Mouse (Mus musculus) gonadal fat pad, adult 2 months (tissue): Measurements from ENCODE around the gene Slc6a1. TPM values are rescaled to one million over a fixed set of nuclear protein-coding genes. Genes with fewer than 3 reads are reported as not detected.

ENCODE experiments used
- DNase-seq: peaks from one replicate; pipeline ENCODE4 v3.0.0-alpha.2; 2012; ENCODE audit warnings: low read depth
- polyA plus RNA-seq: library from polyadenylated mRNA; depleted of rRNA; stranded (reverse); fragments of >200 nt; gene quantifications from 2 replicates; pipeline ENCODE4 v1.2.3, GENCODE M21; 2012; rRNA removed

Gene Slc6a1
- 0.12 TPM in 1 of 2 replicates, not detected in the other for polyA plus RNA-seq

DNA sequence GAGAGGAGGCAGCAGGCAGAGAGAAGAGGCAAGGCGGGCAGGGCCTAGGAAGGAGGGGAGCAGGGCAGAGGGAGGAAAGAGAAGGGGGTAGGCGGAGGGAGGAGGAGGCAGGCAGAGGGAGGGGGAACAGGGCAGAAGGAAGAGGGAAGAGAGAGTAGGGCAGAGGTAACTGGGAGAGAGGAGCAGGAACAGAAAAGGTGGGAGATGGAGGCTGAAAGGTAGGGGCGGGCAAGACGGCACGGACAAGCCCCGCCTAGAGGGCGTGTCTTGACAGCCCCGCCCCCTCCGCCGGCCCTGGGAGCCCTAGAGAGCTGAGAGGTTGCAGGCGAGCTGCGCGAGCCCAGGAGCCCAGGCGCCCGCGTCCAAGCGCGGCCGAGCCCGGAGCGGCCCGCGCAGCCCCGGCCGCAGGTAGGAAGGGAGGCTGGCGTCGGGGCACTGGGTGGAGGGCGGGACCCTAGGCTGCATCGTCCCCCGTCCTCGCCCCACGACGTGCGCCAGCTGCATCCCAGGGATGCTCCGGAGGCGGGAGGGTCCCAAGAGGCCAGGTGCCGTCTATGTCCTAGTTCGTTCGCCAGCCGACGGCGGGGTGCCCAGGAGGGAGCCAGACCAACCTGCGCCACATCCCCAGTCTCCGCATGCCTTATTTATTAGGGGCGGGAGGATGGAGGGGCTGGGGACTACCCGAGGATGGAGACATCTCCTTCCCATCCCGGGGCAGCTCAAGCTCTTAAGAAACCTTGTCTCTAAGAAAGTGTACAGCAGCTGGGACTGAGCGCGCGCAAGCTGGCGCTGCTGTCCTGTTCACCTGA, at the start of gene Slc6a1:
Gene Slc6a1 (plus strand): TSS at position 167 of the 809 bp plus-strand sequence.
- no peak for DNase-seq

DNA sequence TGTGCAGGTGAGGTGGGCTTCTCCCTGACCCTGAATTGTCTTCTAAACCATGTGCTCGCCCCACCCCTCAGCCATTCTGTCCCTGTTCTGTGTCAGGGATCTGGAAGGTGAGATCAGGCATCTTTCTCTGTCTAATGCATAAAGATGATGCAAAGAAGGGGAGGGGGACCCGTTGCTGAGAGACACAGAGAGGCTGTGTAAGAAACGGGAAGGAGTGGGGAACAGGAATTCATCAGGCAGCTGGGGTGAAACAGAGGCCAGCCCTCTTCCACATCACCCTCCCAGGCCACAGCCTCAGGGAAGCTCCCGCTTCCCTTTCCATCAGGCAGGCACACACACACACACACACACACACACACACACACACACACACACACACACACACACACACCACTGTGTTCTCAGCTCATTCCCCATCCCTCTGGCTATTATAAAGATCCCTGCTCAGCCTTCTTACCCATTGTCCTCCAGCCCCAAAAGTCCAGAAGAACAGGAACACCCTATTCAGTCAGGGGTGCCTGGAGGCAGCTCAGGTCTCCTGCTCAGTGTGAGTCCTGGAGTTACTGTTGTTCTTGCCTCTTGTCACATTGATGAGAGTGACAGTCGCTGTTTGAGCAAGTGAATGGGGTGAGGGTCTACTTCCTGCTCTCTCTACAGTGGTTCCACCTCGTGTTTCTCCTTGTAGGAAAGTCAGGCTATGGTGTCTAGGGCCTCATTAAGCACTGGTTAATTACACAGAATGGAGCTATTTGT, 43.4 kb upstream of the Slc6a1 start:
- DNase-seq, result no peak

DNA sequence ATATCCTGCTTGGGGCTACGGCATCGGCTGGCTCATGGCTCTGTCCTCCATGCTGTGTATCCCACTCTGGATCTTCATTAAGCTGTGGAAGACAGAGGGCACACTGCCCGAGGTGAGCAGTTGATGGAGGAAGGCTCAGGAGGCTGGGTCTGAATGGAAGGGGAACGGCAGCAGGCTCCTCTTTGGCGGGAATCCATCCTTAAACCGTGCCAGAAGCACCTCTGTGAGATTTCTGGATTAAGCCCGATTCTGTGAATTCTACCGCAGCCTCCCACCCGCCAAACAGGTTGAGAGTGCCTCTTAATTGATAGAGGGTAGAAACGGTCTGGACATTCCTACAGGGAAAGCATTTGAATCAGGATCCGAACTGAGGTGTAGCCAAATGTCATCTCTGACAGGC, 36.8 kb upstream of the Slc6a1 start:
- no peak for DNase-seq

DNA sequence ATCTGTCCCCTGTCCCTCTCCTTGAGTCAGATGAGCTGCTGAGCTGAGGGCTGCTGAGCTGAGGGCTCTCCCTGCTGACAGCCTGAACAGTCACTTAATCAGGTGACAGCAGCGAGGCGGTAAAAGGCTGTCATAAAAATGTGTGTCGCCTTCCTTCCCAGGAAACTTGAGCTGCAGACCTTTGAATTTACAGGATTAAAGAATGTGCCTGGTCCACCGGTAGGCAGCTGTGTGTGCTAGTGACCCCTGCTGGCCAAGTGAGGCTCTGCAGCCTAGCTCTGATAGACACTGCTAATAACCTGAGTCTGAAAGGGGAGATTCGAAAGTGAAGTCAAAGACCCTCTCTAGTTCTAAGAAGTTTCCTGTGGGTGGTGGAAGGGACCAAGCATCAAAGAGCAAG, 32.1 kb upstream of the Slc6a1 start:
- DNase-seq, result no peak

DNA sequence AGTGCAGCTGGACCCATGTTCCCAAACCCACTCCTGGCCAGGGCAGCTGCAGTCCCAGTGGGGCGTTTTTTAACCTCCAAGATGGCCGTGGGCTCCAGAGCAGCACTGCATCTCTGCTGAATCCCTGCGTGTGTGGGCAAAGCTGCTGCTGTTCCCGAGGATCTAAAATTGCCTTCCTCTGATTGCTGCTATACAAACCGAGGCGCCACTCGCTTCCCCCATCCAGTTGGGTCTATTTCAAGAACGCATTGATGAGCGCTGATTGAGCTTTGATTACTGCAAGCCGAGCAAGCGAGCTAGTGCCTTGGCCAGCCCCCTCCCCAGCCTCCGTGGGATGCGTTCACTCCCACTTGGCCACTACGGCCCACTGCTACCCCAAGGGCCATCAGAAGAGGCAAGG, 27.5 kb upstream of the Slc6a1 start:
- DNase-seq, result no peak

DNA sequence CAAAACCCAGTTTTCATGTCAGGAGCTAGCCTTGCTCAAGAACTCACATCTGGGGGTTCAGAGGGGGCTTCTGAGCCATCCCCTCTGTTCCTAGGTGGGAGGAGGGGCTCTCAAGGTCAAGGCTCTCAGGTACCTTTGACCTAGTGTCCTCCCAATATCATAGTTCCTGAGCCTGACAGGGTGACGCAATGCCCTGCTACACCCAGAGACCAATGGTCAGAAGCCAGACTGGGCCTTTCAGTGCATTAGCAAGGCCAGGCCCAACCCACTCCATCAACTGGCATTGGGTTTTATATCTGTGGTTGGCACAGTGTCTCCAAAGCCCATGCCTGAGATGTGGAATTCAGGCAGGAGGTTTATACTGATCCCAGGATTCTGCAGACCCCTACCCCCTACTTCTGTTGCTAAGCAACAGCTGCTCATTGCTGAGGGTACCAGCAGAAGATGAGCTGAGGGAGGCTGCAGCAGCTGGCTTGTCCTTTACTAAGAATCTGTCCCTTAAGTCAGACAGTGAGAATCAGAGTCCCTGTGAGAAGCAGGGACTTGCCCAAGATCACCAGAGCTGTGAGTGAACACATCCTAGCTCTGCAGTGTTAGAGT, 24.6 kb upstream of the Slc6a1 start:
- no peak for DNase-seq

DNA sequence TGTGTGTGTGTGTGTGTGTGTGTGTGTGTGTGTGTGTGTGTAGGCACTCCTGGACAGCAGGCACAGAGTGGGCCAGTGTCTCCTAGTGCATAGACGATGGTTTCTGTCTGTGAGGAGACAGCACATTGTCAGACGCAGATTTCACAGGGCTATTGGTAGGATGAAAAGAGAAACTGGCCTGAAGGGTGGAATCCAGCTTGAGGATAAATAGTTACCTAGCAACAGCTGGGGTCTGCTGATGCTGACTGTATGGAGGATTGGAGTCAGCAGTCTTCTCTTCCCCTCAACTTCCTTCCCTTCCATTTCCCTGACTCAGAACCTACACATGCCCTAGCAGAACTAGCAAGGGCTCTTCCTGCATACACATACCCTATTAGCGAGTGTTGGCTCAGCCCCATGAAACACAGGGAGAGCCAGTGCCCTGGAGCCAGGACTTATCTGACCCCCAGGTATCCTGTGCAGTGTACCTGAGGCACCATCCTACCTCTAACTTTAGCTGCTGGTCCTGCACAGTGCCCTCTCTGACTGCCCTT, 23.7 kb upstream of the Slc6a1 start:
- no peak for DNase-seq

DNA sequence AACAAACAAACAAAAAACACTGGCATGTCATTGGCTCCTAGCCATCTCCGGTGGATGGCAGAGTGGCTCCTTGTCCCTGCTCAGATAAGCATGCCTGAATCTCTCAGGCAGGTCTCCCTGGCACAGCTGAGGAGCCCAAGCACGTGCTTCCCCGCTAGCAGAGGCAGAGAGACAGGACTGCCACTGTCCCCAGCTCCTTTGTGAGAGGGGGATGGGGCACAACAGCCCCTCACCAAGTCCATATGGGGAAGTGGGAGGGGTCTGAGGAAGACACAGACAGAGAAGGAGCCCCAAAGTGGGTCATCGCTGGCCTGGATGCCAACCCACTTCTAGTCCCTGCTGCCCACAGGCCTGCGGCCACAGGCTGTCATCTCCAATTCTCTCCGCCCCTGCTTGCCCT, 20.8 kb upstream of the Slc6a1 start:
- DNase-seq, result no peak

DNA sequence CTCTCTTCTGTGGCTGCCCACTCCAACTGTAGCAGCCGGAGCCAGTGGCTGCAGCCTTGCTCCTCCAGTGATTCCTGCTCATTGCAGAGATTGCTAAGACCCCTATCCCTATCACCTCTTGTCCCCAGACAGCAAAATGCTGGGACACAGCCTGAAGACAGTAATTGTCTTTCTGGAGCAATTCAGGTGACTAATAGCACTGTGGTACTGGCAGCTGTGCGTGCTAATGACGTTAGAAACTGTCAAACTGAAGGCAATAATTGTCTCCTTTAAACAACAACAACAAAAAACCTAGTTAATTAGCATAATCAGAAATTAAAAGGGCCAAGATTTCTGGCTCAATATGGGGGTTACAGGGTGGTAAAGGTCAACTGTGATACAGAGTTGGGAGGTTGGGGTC, 18.4 kb upstream of the Slc6a1 start:
- no peak for DNase-seq

DNA sequence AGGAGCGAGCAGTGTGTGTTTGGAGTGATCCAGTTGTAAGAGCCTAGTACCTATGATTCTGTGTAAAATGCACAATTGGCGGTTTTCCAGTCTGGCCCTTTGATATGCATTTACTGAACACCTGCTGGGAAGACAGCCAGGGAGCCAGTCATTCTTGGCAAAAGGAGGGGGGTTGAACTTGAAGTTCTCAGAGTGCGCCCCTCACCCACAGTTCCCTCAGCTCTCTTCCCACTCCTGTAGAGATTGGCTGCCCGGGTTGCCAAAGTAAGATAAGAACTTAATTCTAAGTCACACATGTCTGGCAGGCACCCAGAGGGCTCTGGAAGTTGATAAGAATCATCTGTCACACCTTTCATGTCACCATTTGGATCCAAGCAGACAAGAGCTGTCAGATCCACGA, 18.0 kb upstream of the Slc6a1 start:
- no peak for DNase-seq

DNA sequence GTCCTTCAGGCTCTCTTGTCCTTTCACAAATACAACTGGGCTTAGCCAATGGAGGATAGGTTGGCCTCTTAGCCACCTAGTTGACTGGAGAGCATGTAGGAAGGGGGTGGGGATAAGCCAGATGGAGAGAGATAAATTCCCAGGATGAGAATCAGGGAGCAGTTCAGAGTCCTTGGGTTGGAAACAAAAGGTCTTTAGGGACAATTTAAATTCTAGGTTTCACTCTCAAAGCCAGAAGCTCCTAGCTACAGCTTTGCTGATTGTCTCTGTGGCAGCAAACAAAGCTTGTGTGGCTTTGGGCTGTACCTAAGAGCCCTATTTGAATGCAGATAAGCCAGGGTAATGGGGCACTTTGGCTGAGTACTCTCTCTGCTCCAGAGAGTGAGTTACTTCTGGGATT, 16.2 kb upstream of the Slc6a1 start:
- DNase-seq, result no peak

DNA sequence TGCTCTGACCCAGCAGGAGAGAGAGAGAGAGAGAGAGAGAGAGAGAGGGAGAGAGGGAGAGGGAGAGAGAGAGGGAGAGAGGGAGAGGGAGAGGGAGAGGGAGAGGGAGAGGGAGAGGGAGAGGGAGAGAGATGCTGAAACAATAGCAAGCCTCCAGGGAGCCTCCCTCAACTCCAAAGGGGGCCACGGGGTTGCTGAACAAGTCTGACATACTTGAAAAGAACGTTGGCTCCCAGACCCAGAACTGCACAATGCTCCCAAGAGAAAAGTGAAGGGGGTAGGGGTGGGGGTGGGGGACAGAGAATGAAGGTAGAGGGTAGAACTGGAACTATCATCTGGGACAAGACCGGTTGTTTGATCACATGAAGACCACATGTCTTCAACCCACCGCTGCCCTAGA, 14.5 kb upstream of the Slc6a1 start:
- DNase-seq, result no peak

DNA sequence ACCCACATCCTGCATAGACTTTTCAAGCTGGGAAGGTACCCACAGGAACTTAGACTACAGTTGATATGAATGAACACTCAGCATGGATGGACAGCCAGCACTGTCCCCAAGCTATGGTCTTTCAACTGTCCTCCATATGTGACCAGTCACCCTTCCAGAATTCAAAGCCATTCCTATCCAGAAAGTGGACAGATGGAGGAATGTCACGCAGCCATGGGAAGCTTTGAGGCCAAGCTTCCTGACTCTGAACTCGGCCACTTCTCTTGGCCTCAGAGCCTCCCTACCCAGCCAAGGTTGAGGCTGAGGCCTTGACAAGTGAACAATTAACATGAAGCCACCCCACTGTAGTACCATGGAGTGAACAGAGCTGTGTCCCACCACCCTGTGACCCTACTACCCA, 12.8 kb upstream of the Slc6a1 start:
- DNase-seq, result no peak

DNA sequence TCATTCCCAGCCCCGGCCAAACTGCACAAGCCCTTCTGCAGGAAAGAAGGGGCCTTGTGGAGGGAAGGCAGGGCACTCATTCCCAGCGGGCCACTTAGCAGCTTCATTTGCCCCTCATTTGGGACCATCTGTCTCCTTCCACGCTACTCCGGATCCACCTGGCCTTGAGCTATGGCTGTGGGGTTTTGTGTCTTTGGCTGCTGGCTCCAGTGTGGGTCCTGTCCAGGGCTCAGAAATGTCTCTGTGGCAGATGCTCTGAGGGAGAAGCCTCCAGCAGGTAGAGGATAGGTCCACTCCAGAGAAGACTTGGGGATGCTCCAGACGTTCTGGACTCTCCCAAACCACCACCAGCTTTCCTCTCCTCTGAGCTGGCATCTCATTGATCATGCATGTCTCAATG, 11.6 kb upstream of the Slc6a1 start:
- DNase-seq, result no peak

DNA sequence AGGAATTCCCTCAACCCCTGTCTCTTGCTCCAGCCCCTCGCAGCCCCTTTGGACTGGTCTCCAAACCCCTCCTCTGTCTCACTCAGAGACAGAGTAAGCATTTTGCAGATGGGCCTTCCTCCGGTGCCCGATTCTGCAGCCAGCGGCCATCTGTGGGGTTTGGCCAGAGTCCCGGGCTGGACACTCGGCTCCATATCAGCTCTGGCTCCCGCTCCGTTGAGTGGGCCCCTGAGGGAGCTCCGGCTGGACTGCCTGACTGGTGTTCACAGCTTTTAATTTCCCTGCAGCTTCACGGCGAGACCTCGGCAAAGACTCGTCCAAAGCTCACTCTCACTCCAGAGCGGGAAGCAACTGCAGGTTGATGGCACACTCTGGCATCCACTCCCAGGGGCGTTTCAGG, 10.2 kb upstream of the Slc6a1 start:
- DNase-seq, result no peak

DNA sequence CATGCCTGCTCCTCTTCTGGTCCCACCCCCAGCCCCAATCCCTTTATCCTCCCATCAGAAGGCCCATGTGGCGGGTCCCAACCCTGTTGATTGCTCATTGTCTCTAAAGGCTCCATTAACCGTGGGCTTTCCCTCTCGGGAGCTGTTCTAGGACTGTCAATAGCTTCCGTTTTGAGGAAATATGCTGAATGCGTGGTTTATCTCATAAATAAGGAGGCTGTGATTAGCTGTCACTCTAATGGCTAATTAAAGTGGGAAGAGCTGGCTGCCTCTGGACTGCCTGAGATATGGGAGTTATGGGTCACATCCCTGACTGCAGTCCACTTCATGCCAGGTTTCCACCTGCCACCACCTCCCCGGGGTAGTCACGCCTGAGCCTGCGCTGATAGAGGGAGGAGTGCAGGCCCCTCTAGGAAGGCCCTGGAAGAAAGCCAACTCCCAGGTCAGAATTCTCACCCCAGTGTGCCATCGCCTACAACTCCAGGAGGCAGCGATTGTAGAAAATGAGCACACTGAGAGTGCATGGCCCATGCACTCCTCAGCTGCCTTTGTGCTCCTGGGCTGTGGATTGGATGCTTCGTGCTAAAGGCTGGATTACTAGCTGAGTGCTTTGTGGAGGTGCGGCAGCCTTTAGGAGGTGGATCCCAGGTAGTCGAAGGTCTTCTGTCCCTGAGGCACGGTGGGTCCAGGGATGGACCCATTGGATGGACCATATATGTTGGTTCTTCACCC, 8.3 kb upstream of the Slc6a1 start:
- DNase-seq, result no peak

DNA sequence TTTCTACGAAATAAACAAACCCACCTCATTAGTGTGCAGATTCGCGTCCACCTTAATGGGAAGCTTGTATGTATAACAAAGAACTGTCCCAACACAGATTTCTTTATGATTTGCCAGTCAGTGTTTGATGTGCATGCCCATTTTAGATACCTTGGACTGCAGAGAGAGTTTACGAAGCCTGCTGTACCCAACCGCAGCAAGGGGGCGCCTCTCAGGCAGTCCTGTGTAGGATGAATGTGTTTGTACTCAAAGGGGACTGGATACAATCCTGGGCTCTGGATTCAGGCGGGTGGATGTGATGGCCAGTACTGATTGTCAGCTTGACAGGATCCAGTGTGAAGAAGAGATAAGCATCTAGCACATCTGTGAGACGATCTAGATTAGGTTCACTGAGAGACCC, 6.6 kb upstream of the Slc6a1 start:
- no peak for DNase-seq

DNA sequence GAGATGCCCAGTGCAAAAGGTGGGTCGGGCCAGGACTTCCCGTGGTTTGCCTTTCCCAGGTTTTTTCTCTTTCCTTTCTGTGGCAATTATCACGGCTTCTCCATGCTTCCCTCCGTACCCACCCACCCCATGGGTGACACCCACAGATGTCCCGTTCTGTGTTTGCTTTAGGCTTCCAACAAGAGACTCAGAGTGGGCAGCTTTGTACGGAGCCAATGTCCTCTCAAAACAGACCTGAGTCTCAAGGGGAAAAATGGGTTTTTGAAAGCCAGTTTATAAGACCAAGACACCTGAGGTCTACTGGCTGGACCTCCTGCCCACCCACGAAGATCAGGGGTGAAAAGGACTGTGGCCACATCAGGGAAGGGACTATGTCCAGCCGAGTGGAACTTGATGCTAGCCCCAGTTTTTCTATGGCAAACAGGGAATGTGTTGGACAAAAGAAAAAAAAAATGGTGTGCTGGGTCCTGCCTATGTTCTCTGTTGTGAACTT, 889 bp downstream of the Slc6a1 start:
- DNase-seq, result no peak

DNA sequence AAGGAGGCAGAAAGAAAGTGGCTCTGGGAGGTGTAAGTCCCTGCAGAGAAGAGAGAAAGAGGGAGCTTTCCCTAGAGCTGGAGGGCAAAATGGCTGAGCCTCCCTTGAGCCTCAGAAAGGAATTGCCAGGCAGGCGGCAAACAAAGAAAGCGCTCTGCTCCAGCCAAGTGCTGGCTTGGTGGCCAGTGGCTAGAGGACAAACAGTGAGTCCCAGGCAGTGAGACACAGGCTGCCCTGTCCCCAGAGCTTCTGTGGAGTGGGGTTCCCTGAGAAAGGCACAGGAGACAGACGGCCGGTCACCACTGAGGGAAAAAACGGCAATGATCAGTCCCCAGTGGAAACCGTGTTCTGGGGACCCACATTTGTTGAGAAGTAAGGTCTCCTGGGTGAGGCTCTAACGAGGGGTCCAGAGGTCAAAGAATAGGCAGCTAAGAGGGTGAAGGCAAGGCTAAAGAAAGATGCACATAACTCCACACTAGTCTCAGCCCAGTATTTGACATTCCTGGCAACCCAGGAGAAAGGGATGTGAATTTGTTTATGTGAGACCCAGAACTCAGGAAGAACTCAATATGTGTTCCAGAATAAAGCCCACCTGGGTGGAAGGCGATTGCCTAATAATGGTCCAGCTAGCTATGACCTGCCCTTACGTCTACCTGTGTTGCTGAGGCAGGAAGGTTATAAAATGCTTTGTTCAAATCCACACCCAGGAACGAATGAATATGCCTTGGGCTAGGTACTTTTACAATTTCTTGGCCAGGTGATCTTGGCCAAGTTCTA, 1.7 kb downstream of the Slc6a1 start:
- DNase-seq, result peak; percentile 9

DNA sequence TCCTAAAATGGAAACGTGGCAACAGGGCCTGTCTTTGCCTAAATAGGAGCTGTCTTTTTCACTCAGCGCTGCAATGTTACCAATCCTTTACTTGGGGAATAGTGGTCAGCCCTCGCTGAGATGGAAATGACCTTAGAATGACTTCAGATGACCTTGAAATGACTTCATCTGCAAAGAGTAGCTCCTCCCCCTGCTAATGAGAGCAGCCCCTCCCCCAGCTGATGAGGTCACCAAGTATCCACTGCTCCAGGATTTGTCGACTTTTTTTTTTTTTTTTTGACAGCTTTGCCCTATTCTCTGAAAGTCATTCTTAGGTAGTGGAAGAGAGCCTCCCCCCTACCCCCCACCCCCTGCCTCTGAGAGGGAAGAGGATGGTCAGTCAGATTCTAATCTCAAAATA, 3.0 kb downstream of the Slc6a1 start:
- DNase-seq, result no peak

DNA sequence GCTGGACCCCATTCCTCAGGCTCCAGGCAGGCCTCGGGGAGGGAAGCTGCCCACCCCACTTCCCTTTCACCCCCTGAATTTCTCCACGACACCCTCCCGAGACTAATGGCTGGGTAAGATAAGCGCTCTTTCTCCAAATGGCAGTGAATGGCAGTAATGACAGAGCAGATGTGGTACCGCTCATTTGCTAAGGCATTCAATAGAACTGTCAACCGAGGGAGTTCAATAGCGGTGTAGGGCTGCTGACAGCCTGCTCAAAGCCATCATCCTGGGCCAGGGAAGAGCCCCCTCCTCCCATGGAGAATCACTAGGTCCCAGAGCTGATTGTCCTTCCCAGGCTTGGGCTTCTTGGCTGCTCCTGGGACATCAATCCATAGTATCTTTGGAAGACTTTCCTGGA, 6.7 kb downstream of the Slc6a1 start:
- no peak for DNase-seq
